Mouse (Mus musculus): ENCODE data around the gene Acp5.
"Not testable (repeated sequence)": the region's sequence is repeated elsewhere in the genome, so short reads cannot be mapped to it uniquely, and the experiment has no call there.

The Acp5 gene

GRCm38 (mm10) chr9:22135644-22136390 lies at the start of gene Acp5:
Gene Acp5 (minus strand): TSS chr9:22135711.
- no peak for DNase-seq

- DNase-seq: no peak
Observed at GRCm38 (mm10) chr9:22172318-22172717, 36.8 kb upstream of the Acp5 start.

GRCm38 (mm10) chr9:22169327-22169726 lies 33.8 kb upstream of the Acp5 start:
- no peak for DNase-seq

GRCm38 (mm10) chr9:22167751-22168150 lies 32.2 kb upstream of the Acp5 start:
- DNase-seq: no peak

GRCm38 (mm10) chr9:22166686-22167085 lies 31.2 kb upstream of the Acp5 start:
- peak; percentile 11 to 14 for DNase-seq

- DNase-seq: no peak
Observed at GRCm38 (mm10) chr9:22165964-22166363, 30.5 kb upstream of the Acp5 start.

- peak; percentile 34 to 35 for DNase-seq
Observed at GRCm38 (mm10) chr9:22164711-22165668, 29.5 kb upstream of the Acp5 start.

GRCm38 (mm10) chr9:22162912-22163311 lies 27.4 kb upstream of the Acp5 start:
- DNase-seq: no peak

- DNase-seq: no peak
Observed at GRCm38 (mm10) chr9:22162305-22162704, 26.8 kb upstream of the Acp5 start.

GRCm38 (mm10) chr9:22161299-22161698 lies 25.8 kb upstream of the Acp5 start:
- DNase-seq: no peak

GRCm38 (mm10) chr9:22157516-22158265 lies 22.2 kb upstream of the Acp5 start:
- DNase-seq: peak in 1 of 2 experiments; percentile 10

- DNase-seq: peak; percentile 99
Observed at GRCm38 (mm10) chr9:22156497-22157245, 21.2 kb upstream of the Acp5 start, which contains the start of gene Pigyl. Gene Pigyl (plus strand): TSS chr9:22156846.

- peak; percentile 86 to 87 for DNase-seq
Observed at GRCm38 (mm10) chr9:22155614-22156013, 20.1 kb upstream of the Acp5 start.

- no peak for DNase-seq
Observed at GRCm38 (mm10) chr9:22153810-22154209, 18.3 kb upstream of the Acp5 start.

- DNase-seq: no peak
Observed at GRCm38 (mm10) chr9:22150946-22151345, 15.4 kb upstream of the Acp5 start.

- not testable (repeated sequence) for DNase-seq
Observed at GRCm38 (mm10) chr9:22150249-22150693, 14.8 kb upstream of the Acp5 start.

- DNase-seq: peak in 1 of 2 experiments; percentile 10
Observed at GRCm38 (mm10) chr9:22149426-22150248, 14.1 kb upstream of the Acp5 start.

- no peak for DNase-seq
Observed at GRCm38 (mm10) chr9:22144304-22144965, 8.9 kb upstream of the Acp5 start.

- DNase-seq: peak; percentile 95
Observed at GRCm38 (mm10) chr9:22143108-22144037, 7.9 kb upstream of the Acp5 start.

Measured in B cell, adult 2 months (primary cell).